Mouse (Mus musculus): ENCODE measurements at regions not wholly inside any gene's neighbourhood (a gene's known extent, or its start where the extent isn't known, plus 50 kb on each side); places are given as distances from the start of the nearest gene placed in this dataset.

- Histone ChIP-seq H3K36me3 (no peaks in the 10 kb centered on the region), H3K27ac (replicated peaks) (no peak overlapping the region), H3K9me3 (no peaks in the 10 kb centered on the region), H3K4me2 (no peak overlapping the region), H3K27me3 (no peaks in the 10 kb centered on the region; the same call in 1 of the 2 replicates), H3K4me3 (no peak overlapping the region), H3K4me1 (replicated peaks) (peaks cover 12% of the 10 kb centered on the region), H3K9ac (no peak overlapping the region)
- no peak for ATAC-seq (ENCODE audit: low FRiP score, low read depth)
- WGBS: 92% methylated on average over 11 of the region's 11 CpGs
Measured at GRCm38 (mm10) chr12:28054444-28054843, 497.8 kb downstream of the Dcdc2c start.

- no peak overlapping the region for H3K9ac ChIP-seq
- H3K4me3 ChIP-seq: no peak overlapping the region
- H3K9me3 ChIP-seq: no peaks in the 10 kb centered on the region
- whole genome bisulfite sequencing: 48% methylated on average over 4 of the region's 4 CpGs
- ATAC-seq (ENCODE audit: low FRiP score, low read depth): no peak
- no peaks in the 10 kb centered on the region; the same call in 1 of the 2 replicates for H3K27me3 ChIP-seq
- H3K4me1 ChIP-seq (replicated peaks): peaks cover 5% of the 10 kb centered on the region; the same call in 1 of the 2 replicates
- H3K4me2 ChIP-seq: no peak overlapping the region
- H3K36me3 ChIP-seq: no peaks in the 10 kb centered on the region
- H3K27ac ChIP-seq (replicated peaks): no peak overlapping the region
Measured at GRCm38 (mm10) chr12:28047989-28048388, 504.2 kb downstream of the Dcdc2c start.

GRCm38 (mm10) chr12:28038161-28038911 lies 513.9 kb downstream of the Dcdc2c start:
- Histone ChIP-seq H3K9ac (no peak overlapping the region), H3K4me2 (no peak overlapping the region), H3K4me1 (replicated peaks) (no peaks in the 10 kb centered on the region), H3K36me3 (no peaks in the 10 kb centered on the region), H3K4me3 (no peak overlapping the region), H3K27ac (replicated peaks) (no peak overlapping the region), H3K27me3 (no peaks in the 10 kb centered on the region), H3K9me3 (no peaks in the 10 kb centered on the region)
- 82% methylated on average over 7 of the region's 7 CpGs for WGBS
- ATAC-seq (ENCODE audit: low FRiP score, low read depth): no peak

GRCm38 (mm10) chr12:27999170-27999569 lies 553.0 kb downstream of the Dcdc2c start:
- Histone ChIP-seq H3K9ac (no peak overlapping the region), H3K4me1 (replicated peaks) (no peaks in the 10 kb centered on the region), H3K27me3 (no peaks in the 10 kb centered on the region), H3K4me3 (no peak overlapping the region), H3K27ac (replicated peaks) (no peak overlapping the region), H3K4me2 (no peak overlapping the region), H3K9me3 (no peaks in the 10 kb centered on the region), H3K36me3 (no peaks in the 10 kb centered on the region)
- ATAC-seq (ENCODE audit: low FRiP score, low read depth): no peak
- 86% methylated on average over 2 of the region's 2 CpGs for WGBS

- Histone ChIP-seq H3K9me3 (no peaks in the 10 kb centered on the region), H3K27me3 (no peaks in the 10 kb centered on the region), H3K27ac (replicated peaks) (no peak overlapping the region), H3K36me3 (no peaks in the 10 kb centered on the region), H3K4me2 (no peak overlapping the region), H3K4me1 (replicated peaks) (no peaks in the 10 kb centered on the region), H3K4me3 (no peak overlapping the region), H3K9ac (no peak overlapping the region)
- ATAC-seq (ENCODE audit: low FRiP score, low read depth): no peak
- 82% methylated on average over 3 of the region's 3 CpGs for WGBS
Measured at GRCm38 (mm10) chr12:27992152-27992551, 560.0 kb downstream of the Dcdc2c start.

GRCm38 (mm10) chr12:27984261-27984841 lies 567.8 kb downstream of the Dcdc2c start:
- H3K9ac ChIP-seq: no peak overlapping the region
- no peaks in the 10 kb centered on the region for H3K9me3 ChIP-seq
- no peak for ATAC-seq (ENCODE audit: low FRiP score, low read depth)
- H3K27me3 ChIP-seq: no peaks in the 10 kb centered on the region
- H3K36me3 ChIP-seq: no peaks in the 10 kb centered on the region
- WGBS: 79% methylated on average over 3 of the region's 3 CpGs
- H3K27ac ChIP-seq (replicated peaks): no peak overlapping the region
- 0 out of 2 replicates have a peak, but pooled peaks cover 7% of the 10 kb centered on the region for H3K4me1 ChIP-seq (replicated peaks)
- no peak overlapping the region for H3K4me2 ChIP-seq
- H3K4me3 ChIP-seq: no peak overlapping the region

GRCm38 (mm10) chr12:27978257-27978931 lies 573.8 kb downstream of the Dcdc2c start:
- Histone ChIP-seq H3K9me3 (no peaks in the 10 kb centered on the region), H3K4me2 (no peak overlapping the region), H3K9ac (no peak overlapping the region), H3K36me3 (no peaks in the 10 kb centered on the region), H3K27ac (replicated peaks) (peak overlapping the region; percentile 36; the same call in 1 of the 2 replicates), H3K27me3 (no peaks in the 10 kb centered on the region), H3K4me1 (replicated peaks) (peaks cover 25% of the 10 kb centered on the region), H3K4me3 (no peak overlapping the region)
- WGBS: 30% methylated on average over 8 of the region's 8 CpGs
- peak; percentile 72; the same call in 1 of the 2 replicates for ATAC-seq (ENCODE audit: low FRiP score, low read depth)

- Histone ChIP-seq H3K4me1 (replicated peaks) (peaks cover 25% of the 10 kb centered on the region), H3K27ac (replicated peaks) (no peak overlapping the region), H3K36me3 (no peaks in the 10 kb centered on the region), H3K4me2 (no peak overlapping the region), H3K9me3 (no peaks in the 10 kb centered on the region), H3K9ac (no peak overlapping the region), H3K27me3 (no peaks in the 10 kb centered on the region), H3K4me3 (no peak overlapping the region)
- no peak; the same call in 1 of the 2 replicates for ATAC-seq (ENCODE audit: low FRiP score, low read depth)
- 43% methylated on average over 9 of the region's 9 CpGs for WGBS
Measured at GRCm38 (mm10) chr12:27977548-27978256, 574.5 kb downstream of the Dcdc2c start.

GRCm38 (mm10) chr12:27962908-27963307 lies 589.3 kb downstream of the Dcdc2c start:
- no peak for ATAC-seq (ENCODE audit: low FRiP score, low read depth)
- 39% methylated on average over 3 of the region's 3 CpGs for WGBS

GRCm38 (mm10) chr12:27960064-27960463 lies 592.1 kb downstream of the Dcdc2c start:
- no peak overlapping the region for H3K9ac ChIP-seq
- ATAC-seq (ENCODE audit: low FRiP score, low read depth): no peak
- H3K27ac ChIP-seq (replicated peaks): peak overlapping the region; percentile 10; the same call in 1 of the 2 replicates
- 28% methylated on average over 6 of the region's 6 CpGs for WGBS
- H3K4me1 ChIP-seq (replicated peaks): peaks cover 16% of the 10 kb centered on the region
- no peaks in the 10 kb centered on the region for H3K27me3 ChIP-seq
- no peaks in the 10 kb centered on the region for H3K9me3 ChIP-seq
- no peak overlapping the region for H3K4me3 ChIP-seq
- no peak overlapping the region for H3K4me2 ChIP-seq
- H3K36me3 ChIP-seq: no peaks in the 10 kb centered on the region

More at GRCm38 (mm10) chr12:27962908-27963307, 589.3 kb downstream of the Dcdc2c start:
- no peaks in the 10 kb centered on the region for H3K27me3 ChIP-seq
- H3K4me2 ChIP-seq: no peak overlapping the region
- H3K36me3 ChIP-seq: no peaks in the 10 kb centered on the region
- H3K9me3 ChIP-seq: no peaks in the 10 kb centered on the region
- H3K4me3 ChIP-seq: no peak overlapping the region
- H3K27ac ChIP-seq (replicated peaks): no peak overlapping the region
- no peak overlapping the region for H3K9ac ChIP-seq
- peaks cover 16% of the 10 kb centered on the region for H3K4me1 ChIP-seq (replicated peaks)

GRCm38 (mm10) chr12:27947646-27948045 lies 604.6 kb downstream of the Dcdc2c start:
- no peak overlapping the region for H3K27ac ChIP-seq (replicated peaks)
- no peak overlapping the region for H3K4me2 ChIP-seq
- WGBS: 66% methylated on average over 3 of the region's 3 CpGs
- H3K4me1 ChIP-seq (replicated peaks): peaks cover 29% of the 10 kb centered on the region
- H3K4me3 ChIP-seq: no peak overlapping the region
- no peaks in the 10 kb centered on the region for H3K9me3 ChIP-seq
- no peaks in the 10 kb centered on the region for H3K36me3 ChIP-seq
- no peaks in the 10 kb centered on the region for H3K27me3 ChIP-seq
- no peak overlapping the region for H3K9ac ChIP-seq
- no peak for ATAC-seq (ENCODE audit: low FRiP score, low read depth)
